ENCODE assay signal across 34 mouse cellular contexts in genomic region chr17:31556253-31556652, GRCm38 (mm10). TPM values are rescaled to one million over a fixed set of nuclear protein-coding genes. Genes with fewer than 3 reads are reported as not detected.
DNase-seq lines count a peak whose midpoint lies in the region; ATAC-seq and TF ChIP-seq lines count a peak whose summit lies in the region.
"Had no signal": no experiment of that assay in that cellular context is flagged by ENCODE, and none has a peak within 500 bp of the region (broad histone marks: within the 10 kb centered on the region; RNA-seq: fewer than 3 reads in every experiment).

No protein-coding gene starts in this region.

- intact Hi-C loops in heart, postnatal 25 days (cut with DNase I) = no loop called here

- no peak for TF ChIP-seq CTCF in midbrain, postnatal 0 days (IDR thresholded peaks at IDR 0.05)

- no peak overlapping the region for H3K9ac ChIP-seq in forebrain, embryonic 14.5 days (ENCODE audit: low read length)
- H3K9ac ChIP-seq in forebrain, embryonic 12.5 days = no peak overlapping the region
- no peak overlapping the region for H3K9ac ChIP-seq in kidney, embryonic 16.5 days (replicated peaks; ENCODE audit: low read length)
- H3K9ac ChIP-seq in midbrain, postnatal 0 days (replicated peaks; ENCODE audit: low read length, poor library complexity, severe bottlenecking) = no peak overlapping the region
- H3K9ac ChIP-seq: embryonic facial prominence, embryonic 15.5 days; heart, embryonic 12.5 days; kidney, embryonic 15.5 days; limb, embryonic 15.5 days; liver, embryonic 13.5 days; midbrain, embryonic 12.5 days had no signal

- no peaks in the 10 kb centered on the region for H3K27me3 ChIP-seq in forebrain, embryonic 14.5 days (replicated peaks; ENCODE audit: control insufficient read depth, insufficient read depth, low read length)
- no peaks in the 10 kb centered on the region for H3K27me3 ChIP-seq in forebrain, embryonic 12.5 days
- H3K27me3 ChIP-seq in kidney, embryonic 16.5 days (ENCODE audit: insufficient read depth, low read length) = no peaks in the 10 kb centered on the region
- no peaks in the 10 kb centered on the region for H3K27me3 ChIP-seq in midbrain, postnatal 0 days (ENCODE audit: insufficient read depth, low read length)
- H3K27me3 ChIP-seq: CH12.LX; embryonic facial prominence, embryonic 15.5 days; heart, embryonic 12.5 days; kidney, embryonic 15.5 days; limb, embryonic 15.5 days; liver, embryonic 13.5 days; midbrain, embryonic 12.5 days had no signal

- no peaks in the 10 kb centered on the region for H3K9me3 ChIP-seq in forebrain, embryonic 14.5 days (replicated peaks; ENCODE audit: control insufficient read depth, low read length)
- H3K9me3 ChIP-seq in forebrain, embryonic 12.5 days = no peaks in the 10 kb centered on the region
- no peaks in the 10 kb centered on the region for H3K9me3 ChIP-seq in kidney, embryonic 16.5 days (ENCODE audit: low read length)
- H3K9me3 ChIP-seq in midbrain, postnatal 0 days (ENCODE audit: low read length) = no peaks in the 10 kb centered on the region
- H3K9me3 ChIP-seq: embryonic facial prominence, embryonic 15.5 days; kidney, embryonic 15.5 days; limb, embryonic 10.5 days; limb, embryonic 15.5 days; liver, embryonic 13.5 days; megakaryocyte, embryonic 14.5 days; midbrain, embryonic 12.5 days had no signal

- DNase-seq in forebrain, embryonic 14.5 days (ENCODE audit: low spot score) = no peak
- DNase-seq in heart, postnatal 4 days = peak; percentile 17
- no peak for DNase-seq in heart, postnatal 25 days (ENCODE audit: low spot score)
- peak; percentile 52 for DNase-seq in kidney, postnatal 10 days
- DNase-seq in left cerebral cortex, adult 11 months (ENCODE audit: low spot score) = no peak
- DNase-seq in midbrain, postnatal 0 days (ENCODE audit: low spot score) = no peak
- DNase-seq: adrenal gland, adult 8-10 months; cerebellum, adult 2 months; cerebellum, postnatal 14 days; gastrocnemius, postnatal 25 days; heart, adult 2 months; kidney, adult 18-20 months; layer of hippocampus, postnatal 36 days; liver, embryonic 13.5 days; lung, adult 18-20 months; lung, postnatal 4 days; right cerebral cortex, adult 18-20 months; spleen, adult 18-20 months; thymus, adult 18-20 months; thymus, postnatal 25 days had no signal

- H3K4me1 ChIP-seq in forebrain, embryonic 14.5 days (ENCODE audit: control insufficient read depth, insufficient read depth, low read length) = peaks cover 11% of the 10 kb centered on the region
- H3K4me1 ChIP-seq in forebrain, embryonic 12.5 days = peaks cover 12% of the 10 kb centered on the region; the same call in 1 of the 2 replicates
- H3K4me1 ChIP-seq in kidney, embryonic 16.5 days (ENCODE audit: insufficient read depth, low read length) = peaks cover 15% of the 10 kb centered on the region
- no peaks in the 10 kb centered on the region for H3K4me1 ChIP-seq in midbrain, postnatal 0 days (ENCODE audit: insufficient read depth, low read length)

- no peak overlapping the region for H3K4me2 ChIP-seq in forebrain, embryonic 14.5 days (ENCODE audit: low read length)
- H3K4me2 ChIP-seq in forebrain, embryonic 12.5 days = no peak overlapping the region
- no peak overlapping the region for H3K4me2 ChIP-seq in kidney, embryonic 16.5 days (replicated peaks; ENCODE audit: low read depth, low read length)
- no peak overlapping the region for H3K4me2 ChIP-seq in midbrain, postnatal 0 days (ENCODE audit: low read depth, low read length, poor library complexity, severe bottlenecking)
- H3K4me2 ChIP-seq: embryonic facial prominence, embryonic 15.5 days; heart, embryonic 12.5 days; kidney, embryonic 15.5 days; limb, embryonic 15.5 days; liver, embryonic 13.5 days; midbrain, embryonic 12.5 days had no signal

- peak overlapping the region; percentile 10; the same call in 1 of the 2 replicates for H3K27ac ChIP-seq in forebrain, embryonic 14.5 days (ENCODE audit: low read depth, low read length)
- H3K27ac ChIP-seq in forebrain, embryonic 12.5 days = no peak overlapping the region
- H3K27ac ChIP-seq in kidney, embryonic 16.5 days (ENCODE audit: low read length) = no peak overlapping the region
- no peak overlapping the region for H3K27ac ChIP-seq in midbrain, postnatal 0 days (ENCODE audit: low read depth, low read length)
- H3K27ac ChIP-seq: embryonic facial prominence, embryonic 15.5 days; liver, embryonic 13.5 days; midbrain, embryonic 12.5 days; stomach, postnatal 0 days had no signal

- 64% methylated on average over 4 of the region's 4 CpGs for WGBS in forebrain, embryonic 14.5 days
- WGBS in forebrain, embryonic 12.5 days = 76% methylated on average over 4 of the region's 4 CpGs
- 71% methylated on average over 4 of the region's 4 CpGs for WGBS in kidney, embryonic 16.5 days
- 59% methylated on average over 4 of the region's 4 CpGs for WGBS in midbrain, postnatal 0 days

- ATAC-seq in forebrain, embryonic 14.5 days = no peak
- no peak for ATAC-seq in forebrain, embryonic 12.5 days (ENCODE audit: low FRiP score)
- no peak for ATAC-seq in kidney, embryonic 16.5 days (ENCODE audit: low FRiP score, low TSS enrichment)
- no peak for ATAC-seq in midbrain, postnatal 0 days (ENCODE audit: low FRiP score)
- ATAC-seq: forebrain, embryonic 16.5 days; hindbrain, embryonic 16.5 days; lung, postnatal 0 days had no signal

- no peaks in the 10 kb centered on the region for H3K36me3 ChIP-seq in forebrain, embryonic 14.5 days (ENCODE audit: control insufficient read depth, insufficient read depth, low read length)
- H3K36me3 ChIP-seq in forebrain, embryonic 12.5 days (replicated peaks) = no peaks in the 10 kb centered on the region
- H3K36me3 ChIP-seq in kidney, embryonic 16.5 days (ENCODE audit: insufficient read depth, low read length) = no peaks in the 10 kb centered on the region
- no peaks in the 10 kb centered on the region for H3K36me3 ChIP-seq in midbrain, postnatal 0 days (ENCODE audit: insufficient read depth, low read length)
- H3K36me3 ChIP-seq: embryonic facial prominence, embryonic 15.5 days; heart, embryonic 12.5 days; kidney, embryonic 15.5 days; limb, embryonic 10.5 days; limb, embryonic 15.5 days; liver, embryonic 13.5 days; midbrain, embryonic 12.5 days had no signal

- H3K4me3 ChIP-seq in forebrain, embryonic 14.5 days (ENCODE audit: low read depth, low read length) = no peak overlapping the region
- no peak overlapping the region for H3K4me3 ChIP-seq in forebrain, embryonic 12.5 days (replicated peaks)
- H3K4me3 ChIP-seq in kidney, embryonic 16.5 days (ENCODE audit: low read length) = no peak overlapping the region
- H3K4me3 ChIP-seq in midbrain, postnatal 0 days (ENCODE audit: low read depth, low read length) = no peak overlapping the region
- H3K4me3 ChIP-seq: embryonic facial prominence, embryonic 15.5 days; heart, adult 2 months; heart, embryonic 12.5 days; kidney, embryonic 15.5 days; limb, embryonic 10.5 days; limb, embryonic 15.5 days; liver, embryonic 13.5 days; megakaryocyte, embryonic 14.5 days; midbrain, embryonic 12.5 days had no signal

RNA-seq across cellular contexts. Expression of gene Pknox1, which starts 8.3 kb away (rescaled TPM):
- 36.4 and 36.8 TPM in 2 replicates for polyA plus RNA-seq in forebrain, embryonic 14.5 days (2014; fragmentation: Nextera tagmentation; extraction: Ambion mirVana)
- 30.6 and 31.3 TPM in 2 replicates for polyA plus RNA-seq in forebrain, embryonic 12.5 days (2016; fragmentation: Nextera tagmentation; extraction: Ambion mirVana)
- 10 to 100 TPM; 17.0 to 17.9 TPM for total RNA-seq in heart, postnatal 4 days (2021)
- 10 to 100 TPM in 1 of 2 experiments, 1 to 10 TPM in 1; 9.9 to 14.6 TPM for total RNA-seq in heart, postnatal 25 days (2021)
- 38.2 and 44.5 TPM in 2 replicates for polyA plus RNA-seq in kidney, embryonic 16.5 days (2015; fragmentation: Nextera tagmentation; extraction: Ambion mirVana)
- 18.3 and 22.7 TPM in 2 replicates for total RNA-seq in midbrain, postnatal 0 days (2014; rRNA removed)
- polyA plus RNA-seq in midbrain, postnatal 0 days (2015; fragmentation: Nextera tagmentation; extraction: Ambion mirVana) = 14.3 and 14.9 TPM in 2 replicates

RNA-seq across cellular contexts. Expression of gene Ndufv3, which starts 36.3 kb away (rescaled TPM):
- 377 and 457 TPM in 2 replicates for polyA plus RNA-seq in forebrain, embryonic 14.5 days (2014; fragmentation: Nextera tagmentation; extraction: Ambion mirVana)
- 248 TPM in 2 replicates for polyA plus RNA-seq in forebrain, embryonic 12.5 days (2016; fragmentation: Nextera tagmentation; extraction: Ambion mirVana)
- total RNA-seq in heart, postnatal 4 days (2021) = 100 to 1,000 TPM; 873 to 920 TPM
- 1,000 to 10,000 TPM; 1,413 to 1,444 TPM for total RNA-seq in heart, postnatal 25 days (2021)
- 262 and 271 TPM in 2 replicates for polyA plus RNA-seq in kidney, embryonic 16.5 days (2015; fragmentation: Nextera tagmentation; extraction: Ambion mirVana)
- total RNA-seq in midbrain, postnatal 0 days (2014; rRNA removed) = 221 and 257 TPM in 2 replicates
- 513 and 552 TPM in 2 replicates for polyA plus RNA-seq in midbrain, postnatal 0 days (2015; fragmentation: Nextera tagmentation; extraction: Ambion mirVana)

RNA-seq across cellular contexts. Expression of gene Wdr4, which starts 36.5 kb away (rescaled TPM):
- 31.3 and 34.3 TPM in 2 replicates for polyA plus RNA-seq in forebrain, embryonic 14.5 days (2014; fragmentation: Nextera tagmentation; extraction: Ambion mirVana)
- polyA plus RNA-seq in forebrain, embryonic 12.5 days (2016; fragmentation: Nextera tagmentation; extraction: Ambion mirVana) = 43.2 and 45.6 TPM in 2 replicates
- total RNA-seq in heart, postnatal 4 days (2021) = 10 to 100 TPM; 15.9 to 16.4 TPM
- total RNA-seq in heart, postnatal 25 days (2021) = 1 to 10 TPM; 5.7 to 7.4 TPM
- 51.6 and 57.8 TPM in 2 replicates for polyA plus RNA-seq in kidney, embryonic 16.5 days (2015; fragmentation: Nextera tagmentation; extraction: Ambion mirVana)
- 66.0 and 66.8 TPM in 2 replicates for total RNA-seq in midbrain, postnatal 0 days (2014; rRNA removed)
- 27.0 and 29.3 TPM in 2 replicates for polyA plus RNA-seq in midbrain, postnatal 0 days (2015; fragmentation: Nextera tagmentation; extraction: Ambion mirVana)

Comparison
In these comparisons a context has a peak if more than half of its experiments do, and no peak if none do; other contexts are left out.
1. DNase-seq: peak in heart, postnatal 4 days (single experiment) and kidney, postnatal 10 days (single experiment); none in forebrain, embryonic 14.5 days (single experiment), heart, postnatal 25 days (single experiment), left cerebral cortex, adult 11 months (single experiment) and midbrain, postnatal 0 days (single experiment).